Mouse (Mus musculus): ENCODE data around the gene Rnf207.

GRCm38 (mm10) chr4:152337772-152338171 lies 19.0 kb upstream of the Rnf207 start:
- no peak for TF ChIP-seq POLR2A (IDR thresholded peaks at IDR 0.05; ENCODE audit: control insufficient read depth, low read depth, low read length)
- TF ChIP-seq CTCF (IDR thresholded peaks at IDR 0.05; ENCODE audit: control insufficient read depth, insufficient read depth, insufficient replicate concordance, low read depth, low read length) = no peak
